Mouse (Mus musculus) liver, postnatal 0 days (tissue): ENCODE data around the gene Msl1. TPM values are rescaled to one million over a fixed set of nuclear protein-coding genes. Genes with fewer than 3 reads are reported as not detected.

Experiments used
- ATAC-seq: fragments of 200-750 bp; cut with Nextera tagmentation; 2 replicates; pipeline ENCODE4 v1.8.0; 2017; ENCODE audit warnings: mild to moderate bottlenecking, moderate library complexity
- DNase-seq: peaks from one replicate; pipeline ENCODE4 v3.0.0-alpha.2; 2016
- H3K27ac ChIP-seq: fragments of 300-500 bp; sonication (generic); 2 replicates; pipeline ENCODE4 v1.5.1; 2014; ENCODE audit warnings: antibody characterized with exemption, moderate library complexity, mild to moderate bottlenecking, low read depth
- H3K27me3 ChIP-seq: fragments of 300-500 bp; sonication (generic); 2 replicates; pipeline ENCODE4 v1.6.1; 2014; ENCODE audit warnings: low read length, control low read depth, mixed read lengths; ENCODE audit not compliant: insufficient read depth
- H3K36me3 ChIP-seq: fragments of 300-500 bp; sonication (generic); replicated peaks from 2 replicates; pipeline ENCODE4 v1.6.1; 2014; ENCODE audit warnings: mild to moderate bottlenecking, control low read depth, low read length, moderate library complexity, mixed read lengths; ENCODE audit not compliant: insufficient read depth
- H3K4me1 ChIP-seq: fragments of 300-500 bp; sonication (generic); 2 replicates; pipeline ENCODE4 v1.6.1; 2014; ENCODE audit warnings: antibody characterized with exemption, mild to moderate bottlenecking, control low read depth; ENCODE audit not compliant: insufficient read depth
- H3K4me2 ChIP-seq: fragments of 300-500 bp; sonication (generic); 2 replicates; pipeline ENCODE4 v1.6.1; 2014; ENCODE audit warnings: low read depth, mild to moderate bottlenecking, low read length, moderate library complexity, mixed read lengths
- H3K4me3 ChIP-seq: fragments of 300-500 bp; sonication (generic); 2 replicates; pipeline ENCODE4 v1.5.1; 2014; ENCODE audit warnings: low read depth, low read length
- H3K9ac ChIP-seq: fragments of 300-500 bp; sonication (generic); replicated peaks from 2 replicates; pipeline ENCODE4 v1.6.1; 2014; ENCODE audit warnings: mild to moderate bottlenecking, moderate library complexity
- H3K9me3 ChIP-seq: fragments of 300-500 bp; sonication (generic); 2 replicates; pipeline ENCODE4 v1.6.1; 2016; ENCODE audit warnings: mild to moderate bottlenecking, control low read depth, low read length, mixed read lengths
- CTCF ChIP-seq: sonication (generic); IDR thresholded peaks from 2 replicates; pipeline ENCODE4 v1.5.1; 2016; ENCODE audit warnings: antibody characterized with exemption, low read depth
- EP300 ChIP-seq: IDR thresholded peaks from 2 replicates; pipeline ENCODE4 v1.6.1; 2016; ENCODE audit warnings: antibody characterized with exemption, low read depth, mild to moderate bottlenecking
- WGBS: fragments of 180-500 bp; shearing (Covaris S2); extraction: QIAGEN DNeasy Blood & Tissue Kit; methylation state at CpG from one replicate; pipeline ENCODE4 v1.1.7; 2014; ENCODE audit not compliant: insufficient replicate concordance; 5-methylcytosine and 5-hydroxymethylcytosine counted together
- polyA plus RNA-seq: library from polyadenylated mRNA; unstranded; fragments of >200 nt; fragmentation: Nextera tagmentation; extraction: Ambion mirVana; gene quantifications from 2 replicates; pipeline ENCODE4 v1.2.1, GENCODE M21; 2015

Gene Msl1
- polyA plus RNA-seq, 1 experiment from 2014 or later = 5.4 TPM

- no peak overlapping the region for H3K4me2 ChIP-seq
Observed at GRCm38 (mm10) chr11:98748506-98749416, 46.6 kb upstream of the Msl1 start.

GRCm38 (mm10) chr11:98749716-98750115, 45.6 kb upstream of the Msl1 start:
- H3K27ac ChIP-seq = no peak overlapping the region
- DNase-seq = no peak
- no peak overlapping the region for H3K4me2 ChIP-seq
- H3K27me3 ChIP-seq = no peaks in the 10 kb centered on the region
- peaks cover 86% of the 10 kb centered on the region for H3K4me1 ChIP-seq
- whole genome bisulfite sequencing = 73% methylated on average over 5 of the region's 5 CpGs
- no peaks in the 10 kb centered on the region for H3K36me3 ChIP-seq
- no peak for ATAC-seq
- no peak overlapping the region for H3K9ac ChIP-seq
- no peak overlapping the region for H3K4me3 ChIP-seq
- H3K9me3 ChIP-seq = no peaks in the 10 kb centered on the region
- no peak for TF ChIP-seq EP300
- no peak for TF ChIP-seq CTCF

More at GRCm38 (mm10) chr11:98748506-98749416, 46.6 kb upstream of the Msl1 start:
- Histone ChIP-seq H3K36me3 (no peaks in the 10 kb centered on the region), H3K27me3 (no peaks in the 10 kb centered on the region), H3K4me3 (no peak overlapping the region), H3K9me3 (no peaks in the 10 kb centered on the region), H3K9ac (no peak overlapping the region), H3K27ac (0 out of 2 replicates have a peak overlapping the region, but pooled peaks have one; percentile 62), H3K4me1 (peaks cover 84% of the 10 kb centered on the region)
- no peak for ATAC-seq
- TF ChIP-seq CTCF = peak; percentile 29; the same call in 1 of the 2 replicates
- TF ChIP-seq EP300 = no peak
- WGBS = 45% methylated on average over 15 of the region's 15 CpGs
- no peak for DNase-seq

- no peak for ATAC-seq
- Histone ChIP-seq H3K27me3 (no peaks in the 10 kb centered on the region), H3K4me3 (no peak overlapping the region), H3K9me3 (no peaks in the 10 kb centered on the region), H3K27ac (peak overlapping the region; percentile 44), H3K9ac (peak overlapping the region; percentile 54), H3K4me1 (peaks cover 92% of the 10 kb centered on the region), H3K4me2 (peak overlapping the region; percentile 45), H3K36me3 (no peaks in the 10 kb centered on the region)
- 28% methylated on average over 16 of the region's 17 CpGs for WGBS
- TF ChIP-seq CTCF = no peak
- DNase-seq = peak; percentile 71
Observed at GRCm38 (mm10) chr11:98750351-98751201, 44.7 kb upstream of the Msl1 start.

- no peaks in the 10 kb centered on the region for H3K9me3 ChIP-seq
- DNase-seq = peak; percentile 38
- 0 out of 2 replicates have a peak, but pooled peaks have one; percentile 1 for ATAC-seq
- H3K4me1 ChIP-seq = peaks cover 94% of the 10 kb centered on the region
- peak overlapping the region; percentile 54 for H3K9ac ChIP-seq
- TF ChIP-seq CTCF = no peak
- peak overlapping the region; percentile 7; the same call in 1 of the 2 replicates for H3K4me3 ChIP-seq
- 28% methylated on average over 6 of the region's 6 CpGs for WGBS
- H3K36me3 ChIP-seq = no peaks in the 10 kb centered on the region
- H3K27me3 ChIP-seq = no peaks in the 10 kb centered on the region
- H3K4me2 ChIP-seq = peak overlapping the region; percentile 45
- peak overlapping the region; percentile 44 for H3K27ac ChIP-seq
Observed at GRCm38 (mm10) chr11:98751221-98751782, 44.0 kb upstream of the Msl1 start.

- H3K27me3 ChIP-seq = no peaks in the 10 kb centered on the region
- no peak for ATAC-seq
- 78% methylated on average over 10 of the region's 10 CpGs for WGBS
- no peak for DNase-seq
- TF ChIP-seq CTCF = no peak
- no peaks in the 10 kb centered on the region for H3K9me3 ChIP-seq
- peak overlapping the region; percentile 25; the same call in 1 of the 2 replicates for H3K27ac ChIP-seq
- H3K4me1 ChIP-seq = peaks cover 84% of the 10 kb centered on the region
- H3K36me3 ChIP-seq = 0 out of 2 replicates have a peak, but pooled peaks cover 1% of the 10 kb centered on the region
- H3K4me3 ChIP-seq = no peak overlapping the region
- H3K4me2 ChIP-seq = no peak overlapping the region
- H3K9ac ChIP-seq = no peak overlapping the region; the same call in 1 of the 2 replicates
Observed at GRCm38 (mm10) chr11:98752562-98753140, 42.7 kb upstream of the Msl1 start.
